Mouse (Mus musculus) liver, postnatal 0 days (tissue): ENCODE data around the gene Rbfox1. TPM values are rescaled to one million over a fixed set of nuclear protein-coding genes. Genes with fewer than 3 reads are reported as not detected.
A peak's percentile ranks its signal among the peaks of the same experiment; 100 is the strongest.

Source experiments
- ATAC-seq: fragments of 200-750 bp; cut with Nextera tagmentation; 2 replicates; pipeline ENCODE4 v1.8.0; 2017; ENCODE audit warnings: mild to moderate bottlenecking, moderate library complexity
- DNase-seq: peaks from one replicate; pipeline ENCODE4 v3.0.0-alpha.2; 2016
- H3K27ac ChIP-seq: fragments of 300-500 bp; sonication (generic); 2 replicates; pipeline ENCODE4 v1.5.1; 2014; ENCODE audit warnings: antibody characterized with exemption, moderate library complexity, mild to moderate bottlenecking, low read depth
- H3K27me3 ChIP-seq: fragments of 300-500 bp; sonication (generic); 2 replicates; pipeline ENCODE4 v1.6.1; 2014; ENCODE audit warnings: low read length, control low read depth, mixed read lengths; ENCODE audit not compliant: insufficient read depth
- H3K36me3 ChIP-seq: fragments of 300-500 bp; sonication (generic); replicated peaks from 2 replicates; pipeline ENCODE4 v1.6.1; 2014; ENCODE audit warnings: mild to moderate bottlenecking, control low read depth, low read length, moderate library complexity, mixed read lengths; ENCODE audit not compliant: insufficient read depth
- H3K4me1 ChIP-seq: fragments of 300-500 bp; sonication (generic); 2 replicates; pipeline ENCODE4 v1.6.1; 2014; ENCODE audit warnings: antibody characterized with exemption, mild to moderate bottlenecking, control low read depth; ENCODE audit not compliant: insufficient read depth
- H3K4me2 ChIP-seq: fragments of 300-500 bp; sonication (generic); 2 replicates; pipeline ENCODE4 v1.6.1; 2014; ENCODE audit warnings: low read depth, mild to moderate bottlenecking, low read length, moderate library complexity, mixed read lengths
- H3K4me3 ChIP-seq: fragments of 300-500 bp; sonication (generic); 2 replicates; pipeline ENCODE4 v1.5.1; 2014; ENCODE audit warnings: low read depth, low read length
- H3K9ac ChIP-seq: fragments of 300-500 bp; sonication (generic); replicated peaks from 2 replicates; pipeline ENCODE4 v1.6.1; 2014; ENCODE audit warnings: mild to moderate bottlenecking, moderate library complexity
- H3K9me3 ChIP-seq: fragments of 300-500 bp; sonication (generic); 2 replicates; pipeline ENCODE4 v1.6.1; 2016; ENCODE audit warnings: mild to moderate bottlenecking, control low read depth, low read length, mixed read lengths
- CTCF ChIP-seq: sonication (generic); IDR thresholded peaks from 2 replicates; pipeline ENCODE4 v1.5.1; 2016; ENCODE audit warnings: antibody characterized with exemption, low read depth
- EP300 ChIP-seq: IDR thresholded peaks from 2 replicates; pipeline ENCODE4 v1.6.1; 2016; ENCODE audit warnings: antibody characterized with exemption, low read depth, mild to moderate bottlenecking
- WGBS: fragments of 180-500 bp; shearing (Covaris S2); extraction: QIAGEN DNeasy Blood & Tissue Kit; methylation state at CpG from one replicate; pipeline ENCODE4 v1.1.7; 2014; ENCODE audit not compliant: insufficient replicate concordance; 5-methylcytosine and 5-hydroxymethylcytosine counted together
- polyA plus RNA-seq: library from polyadenylated mRNA; unstranded; fragments of >200 nt; fragmentation: Nextera tagmentation; extraction: Ambion mirVana; gene quantifications from 2 replicates; pipeline ENCODE4 v1.2.1, GENCODE M21; 2015

The Rbfox1 gene
- polyA plus RNA-seq, 1 experiment from 2014 or later: 0.12 TPM

DNA sequence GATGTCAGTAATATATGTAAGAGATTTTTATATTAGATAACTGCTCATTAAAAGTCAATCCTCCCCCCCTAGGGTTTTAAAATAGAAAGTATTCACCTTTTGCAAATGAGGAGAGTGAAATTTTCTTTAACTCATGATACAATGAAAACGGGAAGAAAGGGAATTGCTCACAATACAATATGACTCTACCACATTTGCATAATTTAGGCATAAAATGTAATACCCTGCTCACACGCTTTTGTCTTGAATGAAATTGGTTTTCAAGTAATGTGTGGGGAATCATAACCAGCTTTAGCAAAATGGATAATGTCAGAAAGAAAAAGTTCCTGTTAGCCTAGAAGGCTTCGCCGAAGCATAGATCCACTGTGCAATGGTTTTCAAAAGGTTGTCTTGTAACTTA lies 193.9 kb downstream of the Rbfox1 start:
- Histone ChIP-seq H3K4me2 (no peak overlapping the region), H3K36me3 (no peaks in the 10 kb centered on the region), H3K9me3 (no peaks in the 10 kb centered on the region), H3K9ac (no peak overlapping the region), H3K4me3 (no peak overlapping the region), H3K4me1 (no peaks in the 10 kb centered on the region), H3K27ac (no peak overlapping the region), H3K27me3 (no peaks in the 10 kb centered on the region)
- no peak for ATAC-seq
- no peak for DNase-seq
- WGBS: 77% methylated on average over 4 of the region's 4 CpGs
- TF ChIP-seq EP300 (no peak), CTCF (no peak)

DNA sequence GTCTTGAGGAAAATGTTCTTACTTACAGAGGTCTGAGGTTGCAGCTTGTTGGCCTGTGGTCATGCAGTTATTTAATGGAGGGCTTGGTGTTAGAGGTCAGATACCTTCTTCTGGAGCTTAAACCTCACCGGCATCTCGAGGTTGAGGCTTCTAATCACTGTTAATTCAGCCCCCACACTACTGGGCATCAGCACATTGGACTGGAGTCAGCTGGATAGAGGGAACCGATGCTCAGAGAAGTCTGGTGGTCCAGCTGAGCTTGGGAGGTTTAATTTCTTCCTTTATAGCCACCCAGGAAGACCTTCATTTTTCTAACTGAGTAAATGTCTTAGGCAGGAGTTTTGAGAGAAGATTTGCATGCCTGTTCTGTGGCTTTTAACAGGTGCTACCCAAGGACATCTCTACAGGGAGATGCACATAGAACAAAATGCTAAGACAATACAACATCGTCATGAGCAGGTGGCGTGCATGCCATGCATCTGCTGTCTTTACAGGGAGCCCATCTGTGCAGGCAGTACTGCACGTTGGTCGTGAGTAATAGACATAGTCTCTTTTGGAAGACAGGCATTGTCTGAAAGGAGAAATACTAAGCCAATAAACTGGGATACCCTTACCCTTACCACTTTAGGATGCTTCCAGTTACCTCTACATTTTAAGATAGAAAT lies 199.7 kb downstream of the Rbfox1 start:
- DNase-seq (no peak), ATAC-seq (no peak)
- Histone ChIP-seq H3K27ac (no peak overlapping the region), H3K4me2 (no peak overlapping the region), H3K27me3 (no peaks in the 10 kb centered on the region), H3K9ac (no peak overlapping the region), H3K36me3 (no peaks in the 10 kb centered on the region), H3K9me3 (no peaks in the 10 kb centered on the region), H3K4me1 (no peaks in the 10 kb centered on the region), H3K4me3 (no peak overlapping the region)
- 68% methylated on average over 7 of the region's 7 CpGs for WGBS
- no peak for TF ChIP-seq CTCF
- no peak for TF ChIP-seq EP300

DNA sequence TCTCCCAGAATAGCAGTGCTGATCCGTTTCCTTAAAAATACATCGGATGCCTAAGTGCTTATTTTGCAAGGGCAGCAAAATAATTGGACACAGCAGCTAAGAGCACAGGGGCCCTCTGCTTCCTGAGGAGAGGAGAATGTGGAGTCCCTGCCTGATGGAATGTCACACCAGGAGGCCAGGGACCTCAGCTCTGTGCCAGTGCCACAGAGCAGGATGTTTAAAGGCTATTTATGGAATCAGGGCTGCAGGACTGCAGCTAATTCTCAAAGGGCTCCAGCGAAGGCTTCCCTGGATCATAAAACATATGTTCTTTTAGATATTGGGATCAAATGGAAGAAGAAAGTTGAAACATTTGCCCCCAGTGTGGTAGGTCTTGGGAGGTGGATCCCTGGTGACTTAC lies 201.0 kb downstream of the Rbfox1 start:
- Histone ChIP-seq H3K4me3 (no peak overlapping the region), H3K9me3 (no peaks in the 10 kb centered on the region), H3K9ac (no peak overlapping the region), H3K4me2 (no peak overlapping the region), H3K27me3 (no peaks in the 10 kb centered on the region), H3K4me1 (no peaks in the 10 kb centered on the region), H3K27ac (no peak overlapping the region), H3K36me3 (no peaks in the 10 kb centered on the region)
- DNase-seq (no peak), ATAC-seq (no peak)
- WGBS: 46% methylated on average over 3 of the region's 3 CpGs
- TF ChIP-seq CTCF (no peak), EP300 (no peak)

DNA sequence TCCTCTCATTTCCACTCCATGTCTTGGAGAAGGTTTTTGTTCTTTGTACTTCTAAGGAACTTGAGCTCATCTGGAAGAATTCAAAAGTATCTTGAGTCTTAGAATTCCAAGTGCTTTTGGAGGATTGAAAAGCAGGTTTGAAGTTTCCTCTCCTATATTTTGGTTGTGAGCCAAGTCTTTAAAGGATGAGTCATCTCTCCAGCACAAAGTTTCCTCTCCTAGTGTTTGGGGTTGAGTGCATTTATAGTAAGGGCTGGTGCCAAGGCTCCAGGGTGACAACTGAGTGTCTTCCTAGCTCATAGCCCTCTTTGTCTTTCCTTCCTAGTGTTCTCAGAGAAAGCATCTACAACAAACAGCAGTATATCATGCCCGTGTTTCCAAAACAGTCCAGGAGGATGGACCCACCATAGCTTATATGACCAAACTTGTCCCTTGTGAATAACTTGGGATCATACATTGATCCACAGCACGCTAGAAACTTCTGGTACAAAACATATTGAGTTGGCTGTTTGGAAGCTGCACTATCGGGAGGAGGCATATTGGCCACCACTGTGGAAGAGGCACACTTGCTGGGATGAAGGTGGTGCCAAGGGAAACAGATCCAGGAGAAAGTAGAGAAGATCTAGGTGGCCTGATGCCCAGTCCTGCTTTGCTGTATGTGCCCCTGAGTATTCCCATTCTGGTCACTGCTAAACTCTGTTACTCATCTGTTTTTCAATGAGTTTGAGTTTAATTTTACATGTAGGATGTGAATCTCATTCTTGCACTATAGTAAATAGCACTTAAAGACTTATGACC lies 206.4 kb downstream of the Rbfox1 start:
- 74% methylated on average over 3 of the region's 3 CpGs for WGBS
- Histone ChIP-seq H3K9me3 (no peaks in the 10 kb centered on the region), H3K4me1 (no peaks in the 10 kb centered on the region), H3K27ac (no peak overlapping the region), H3K36me3 (no peaks in the 10 kb centered on the region), H3K4me2 (no peak overlapping the region), H3K4me3 (no peak overlapping the region), H3K27me3 (no peaks in the 10 kb centered on the region), H3K9ac (no peak overlapping the region)
- TF ChIP-seq CTCF (no peak), EP300 (no peak)
- no peak for DNase-seq
- ATAC-seq: no peak

DNA sequence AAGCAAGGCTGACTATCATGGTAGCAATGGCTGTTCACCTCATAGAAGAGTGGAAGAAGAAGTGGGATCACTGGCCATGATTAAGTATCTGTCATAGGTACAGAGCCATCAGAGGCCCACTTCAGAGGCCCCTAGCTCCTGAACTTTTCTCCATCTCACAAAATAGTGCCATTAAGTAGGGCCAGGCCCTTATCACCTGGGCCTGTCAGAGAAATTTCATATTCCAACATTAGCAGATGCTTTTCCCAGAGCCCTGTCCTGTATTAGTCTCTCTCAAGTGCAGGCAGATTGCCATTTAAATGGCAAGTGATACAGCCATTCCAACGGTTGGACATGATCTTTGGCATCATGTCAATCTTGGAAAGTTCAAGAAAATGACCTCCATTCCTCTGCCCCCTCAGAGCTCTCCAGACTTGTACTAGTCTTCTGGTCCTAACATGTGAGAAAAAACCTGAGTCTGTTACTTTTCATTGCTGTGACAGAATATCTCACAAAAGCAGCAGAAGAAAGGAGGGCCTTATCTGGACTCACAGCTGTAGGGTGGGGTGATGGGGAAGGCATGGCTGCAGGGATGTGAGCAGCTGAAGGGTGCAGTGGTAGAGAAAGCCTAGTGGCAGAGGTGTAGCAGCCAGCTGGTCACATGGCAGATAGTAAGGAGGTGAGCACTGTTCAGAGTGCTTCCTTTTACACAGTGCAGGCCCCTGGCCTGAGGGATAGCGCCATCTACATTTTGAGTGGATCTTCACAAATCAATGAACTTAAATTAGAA lies 210.6 kb downstream of the Rbfox1 start:
- H3K4me1 ChIP-seq: no peaks in the 10 kb centered on the region
- no peaks in the 10 kb centered on the region for H3K36me3 ChIP-seq
- DNase-seq: peak; percentile 42
- H3K4me3 ChIP-seq: no peak overlapping the region
- peak; percentile 95 for ATAC-seq
- H3K27me3 ChIP-seq: no peaks in the 10 kb centered on the region
- H3K9ac ChIP-seq: no peak overlapping the region
- H3K9me3 ChIP-seq: no peaks in the 10 kb centered on the region
- peak overlapping the region; percentile 44 for H3K27ac ChIP-seq
- TF ChIP-seq CTCF (peak; percentile 20), EP300 (peak; percentile 92)
- WGBS: 56% methylated on average over 2 of the region's 2 CpGs
- no peak overlapping the region for H3K4me2 ChIP-seq
